Comparison of ENCODE assay signal across 11 mouse cellular contexts in the genomic region with DNA sequence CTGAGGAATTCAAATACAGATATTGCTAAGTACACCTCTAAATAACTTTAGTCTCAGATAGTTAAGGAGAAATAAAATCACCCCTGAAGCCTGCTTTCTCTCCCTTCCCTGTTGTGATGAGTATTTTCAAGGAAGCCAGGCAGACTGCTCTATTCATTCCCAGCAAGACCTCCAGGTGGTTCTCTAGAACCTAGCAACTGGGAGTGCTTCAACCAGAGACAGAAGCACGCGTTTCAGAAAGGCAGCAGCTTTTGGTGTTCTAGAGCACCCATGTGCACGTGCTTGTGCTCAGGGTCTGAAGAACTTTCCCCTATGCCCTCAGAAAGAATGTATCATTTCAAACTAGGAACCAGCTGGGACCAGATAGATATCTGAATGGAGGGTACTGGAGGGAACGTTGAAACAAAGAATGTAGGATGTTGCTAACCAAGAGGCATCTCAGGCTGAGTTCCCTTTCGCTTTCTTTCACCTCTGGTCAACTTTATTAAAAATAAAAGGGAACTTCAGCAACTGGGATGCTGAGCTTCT. TPM values are rescaled to one million over a fixed set of nuclear protein-coding genes. Genes with fewer than 3 reads are reported as not detected.
DNase-seq lines count a peak whose midpoint lies in the region; ATAC-seq and TF ChIP-seq lines count a peak whose summit lies in the region.
"Had no signal": no experiment of that assay in that cellular context is flagged by ENCODE, and none has a peak within 500 bp of the region (broad histone marks: within the 10 kb centered on the region; RNA-seq: fewer than 3 reads in every experiment).

No protein-coding gene starts in this region.

- no peak for TF ChIP-seq POLR2A in olfactory bulb, adult 2 months (IDR thresholded peaks at IDR 0.05; ENCODE audit: insufficient read depth, low read depth, low read length)

- no peak for TF ChIP-seq CTCF in olfactory bulb, adult 2 months (IDR thresholded peaks at IDR 0.05; ENCODE audit: insufficient read depth, low read depth, low read length)

- WGBS in embryonic facial prominence, embryonic 12.5 days = 21% methylated on average over 5 of the region's 5 CpGs
- WGBS in intestine, embryonic 14.5 days = 26% methylated on average over 5 of the region's 5 CpGs
- 10% methylated on average over 5 of the region's 5 CpGs for WGBS in olfactory bulb, adult 2 months

- H3K4me1 ChIP-seq in embryonic facial prominence, embryonic 12.5 days = peaks cover 9% of the 10 kb centered on the region; the same call in 1 of the 2 replicates
- peaks cover 7% of the 10 kb centered on the region; the same call in 1 of the 2 replicates for H3K4me1 ChIP-seq in intestine, embryonic 14.5 days (replicated peaks; ENCODE audit: control insufficient read depth, insufficient read depth, low read length)
- H3K4me1 ChIP-seq in olfactory bulb, adult 2 months (ENCODE audit: control insufficient read depth, insufficient read depth, low read length) = peaks cover 2% of the 10 kb centered on the region; the same call in 1 of the 2 replicates

- peaks cover 38% of the 10 kb centered on the region for H3K27me3 ChIP-seq in embryonic facial prominence, embryonic 12.5 days
- peaks cover 29% of the 10 kb centered on the region for H3K27me3 ChIP-seq in intestine, embryonic 14.5 days (replicated peaks; ENCODE audit: control insufficient read depth, insufficient read depth, low read length)

- H3K4me3 ChIP-seq in embryonic facial prominence, embryonic 12.5 days = peak overlapping the region; percentile 60
- H3K4me3 ChIP-seq in intestine, embryonic 14.5 days (ENCODE audit: low read depth, low read length) = peak overlapping the region; percentile 70
- H3K4me3 ChIP-seq in olfactory bulb, adult 2 months (ENCODE audit: insufficient read depth, low read depth, low read length) = peak overlapping the region; percentile 53

- H3K36me3 ChIP-seq in embryonic facial prominence, embryonic 12.5 days = no peaks in the 10 kb centered on the region
- H3K36me3 ChIP-seq in intestine, embryonic 14.5 days (ENCODE audit: control insufficient read depth, insufficient read depth, low read length) = no peaks in the 10 kb centered on the region

- no peaks in the 10 kb centered on the region for H3K9me3 ChIP-seq in embryonic facial prominence, embryonic 12.5 days
- no peaks in the 10 kb centered on the region for H3K9me3 ChIP-seq in intestine, embryonic 14.5 days (ENCODE audit: control insufficient read depth, low read length)

- no peak for ATAC-seq in embryonic facial prominence, embryonic 12.5 days (ENCODE audit: insufficient number of reproducible peaks, insufficient read depth, low FRiP score, low TSS enrichment)
- no peak for ATAC-seq in intestine, embryonic 14.5 days (replicated peaks; ENCODE audit: low FRiP score, low TSS enrichment, low read depth)

- DNase-seq in layer of hippocampus, postnatal 10 days (ENCODE audit: low spot score in 2 of 2) = peak; percentile 13 to 25
- DNase-seq in layer of hippocampus, adult 9-11 months = no peak
- no peak for DNase-seq in intestine, embryonic 14.5 days (ENCODE audit: low spot score)
- no peak for DNase-seq in thymus, postnatal 0 days (ENCODE audit: low spot score)
- DNase-seq in adrenal gland, adult 8-10 months = no peak
- DNase-seq in B cell, adult 2 months = no peak
- DNase-seq: cerebellum, adult 9-11 months; kidney, postnatal 14 days had no signal

- H3K4me2 ChIP-seq in embryonic facial prominence, embryonic 12.5 days (replicated peaks) = peak overlapping the region; percentile 98
- H3K4me2 ChIP-seq in intestine, embryonic 14.5 days (ENCODE audit: low read length) = peak overlapping the region; percentile 98

- H3K9ac ChIP-seq in embryonic facial prominence, embryonic 12.5 days = no peak overlapping the region
- H3K9ac ChIP-seq in intestine, embryonic 14.5 days (ENCODE audit: low read length) = no peak overlapping the region; the same call in 1 of the 2 replicates

- no peak overlapping the region for H3K27ac ChIP-seq in embryonic facial prominence, embryonic 12.5 days
- H3K27ac ChIP-seq in intestine, embryonic 14.5 days (ENCODE audit: low read depth) = no peak overlapping the region
- peak overlapping the region; percentile 36; the same call in 1 of the 2 replicates for H3K27ac ChIP-seq in olfactory bulb, adult 2 months (ENCODE audit: insufficient read depth, low read depth, low read length)

RNA-seq across cellular contexts. Expression of a gene that starts 2.8 kb away (rescaled TPM):
- 100 to 1,000 TPM; 101 to 110 TPM for total RNA-seq in layer of hippocampus, postnatal 10 days (2021)
- polyA plus RNA-seq in embryonic facial prominence, embryonic 12.5 days (2016; fragmentation: Nextera tagmentation; extraction: Ambion mirVana) = 1.9 and 2.3 TPM in 2 replicates
- polyA plus RNA-seq in intestine, embryonic 14.5 days (2014; fragmentation: Nextera tagmentation; extraction: Ambion mirVana) = 3.0 and 3.3 TPM in 2 replicates
- not detected in 2 replicates for polyA plus RNA-seq in olfactory bulb, adult 2 months (2012; ENCODE audit: insufficient read depth, insufficient read length, low replicate concordance, missing spikeins)
- polyA plus RNA-seq in thymus, postnatal 0 days (2015; fragmentation: Nextera tagmentation; extraction: Ambion mirVana) = 0.03 TPM in 1 of 2 replicates, not detected in the other
- total RNA-seq in adrenal gland, adult 8-10 months (2022) = under 1 TPM; 0.17 to 0.34 (median 0.25) TPM
- total RNA-seq: monocyte, adult 5-6 weeks had no signal

Comparison
In these comparisons a context has a peak if more than half of its experiments do, and no peak if none do; other contexts are left out.
1. DNase-seq: peak in layer of hippocampus, postnatal 10 days (2 of 2); none in layer of hippocampus, adult 9-11 months (single experiment), intestine, embryonic 14.5 days (single experiment), thymus, postnatal 0 days (single experiment), adrenal gland, adult 8-10 months (single experiment) and B cell, adult 2 months (0 of 2).
2. Peak in every context shown above with its lines, with median percentiles within 50 percentile points of each other: H3K4me3 ChIP-seq.